Mouse (Mus musculus): Measurements from ENCODE around the gene Pla2g15. TPM values are rescaled to one million over a fixed set of nuclear protein-coding genes. Genes with fewer than 3 reads are reported as not detected.
A peak's percentile ranks its signal among the peaks of the same experiment; 100 is the strongest.

Gene Pla2g15
- 1.9 and 2.6 TPM in 2 replicates for polyA plus RNA-seq (2012; rRNA removed)

GRCm38 (mm10) chr8:106149801-106150652 lies at the start of gene Pla2g15:
Pla2g15 (plus strand) TSS chr8:106150399.
- Histone ChIP-seq H3K27me3 (ENCODE audit: control insufficient read depth, insufficient read depth, low read length) (no peaks in the 10 kb centered on the region), H3K4me3 (ENCODE audit: control insufficient read depth, low read depth, low read length) (peak within 1 kb of the TSS; percentile 78), H3K36me3 (ENCODE audit: control insufficient read depth, insufficient read depth, low read length) (no peaks in the 10 kb centered on the region), H3K4me1 (ENCODE audit: control insufficient read depth, insufficient read depth, low read length) (peaks cover 13% of the 10 kb centered on the region), H3K27ac (ENCODE audit: control insufficient read depth, insufficient read depth, low read depth, low read length) (peak within 1 kb of the TSS; percentile 45)
- peak; percentile 13; the same call in 1 of the 2 replicates for TF ChIP-seq POLR2A (IDR thresholded peaks at IDR 0.05; ENCODE audit: control insufficient read depth, low read depth, low read length)
- TF ChIP-seq CTCF (IDR thresholded peaks at IDR 0.05; ENCODE audit: control insufficient read depth, insufficient read depth, insufficient replicate concordance, low read depth, low read length): no peak

GRCm38 (mm10) chr8:106102321-106102720 lies 47.9 kb upstream of the Pla2g15 start:
- H3K36me3 ChIP-seq (ENCODE audit: control insufficient read depth, insufficient read depth, low read length): no peaks in the 10 kb centered on the region; the same call in 1 of the 2 replicates

GRCm38 (mm10) chr8:106103888-106104287 lies 46.3 kb upstream of the Pla2g15 start:
- Histone ChIP-seq H3K27me3 (ENCODE audit: control insufficient read depth, insufficient read depth, low read length) (no peaks in the 10 kb centered on the region), H3K27ac (ENCODE audit: control insufficient read depth, insufficient read depth, low read depth, low read length) (no peak overlapping the region), H3K4me3 (ENCODE audit: control insufficient read depth, low read depth, low read length) (no peak overlapping the region), H3K36me3 (ENCODE audit: control insufficient read depth, insufficient read depth, low read length) (peaks cover under 1% of the 10 kb centered on the region; the same call in 1 of the 2 replicates), H3K4me1 (ENCODE audit: control insufficient read depth, insufficient read depth, low read length) (no peaks in the 10 kb centered on the region)
- TF ChIP-seq CTCF (IDR thresholded peaks at IDR 0.05; ENCODE audit: control insufficient read depth, insufficient read depth, insufficient replicate concordance, low read depth, low read length) (no peak), POLR2A (IDR thresholded peaks at IDR 0.05; ENCODE audit: control insufficient read depth, low read depth, low read length) (no peak)

More at GRCm38 (mm10) chr8:106102321-106102720, 47.9 kb upstream of the Pla2g15 start:
- no peak overlapping the region for H3K27ac ChIP-seq (ENCODE audit: control insufficient read depth, insufficient read depth, low read depth, low read length)
- H3K27me3 ChIP-seq (ENCODE audit: control insufficient read depth, insufficient read depth, low read length): no peaks in the 10 kb centered on the region
- no peak for TF ChIP-seq CTCF (IDR thresholded peaks at IDR 0.05; ENCODE audit: control insufficient read depth, insufficient read depth, insufficient replicate concordance, low read depth, low read length)
- TF ChIP-seq POLR2A (IDR thresholded peaks at IDR 0.05; ENCODE audit: control insufficient read depth, low read depth, low read length): no peak
- no peaks in the 10 kb centered on the region for H3K4me1 ChIP-seq (ENCODE audit: control insufficient read depth, insufficient read depth, low read length)
- H3K4me3 ChIP-seq (ENCODE audit: control insufficient read depth, low read depth, low read length): no peak overlapping the region

GRCm38 (mm10) chr8:106106193-106106592 lies 44.0 kb upstream of the Pla2g15 start:
- TF ChIP-seq POLR2A (IDR thresholded peaks at IDR 0.05; ENCODE audit: control insufficient read depth, low read depth, low read length): no peak
- no peak for TF ChIP-seq CTCF (IDR thresholded peaks at IDR 0.05; ENCODE audit: control insufficient read depth, insufficient read depth, insufficient replicate concordance, low read depth, low read length)
- Histone ChIP-seq H3K4me3 (ENCODE audit: control insufficient read depth, low read depth, low read length) (no peak overlapping the region), H3K36me3 (ENCODE audit: control insufficient read depth, insufficient read depth, low read length) (peaks cover 1% of the 10 kb centered on the region; the same call in 1 of the 2 replicates), H3K27me3 (ENCODE audit: control insufficient read depth, insufficient read depth, low read length) (no peaks in the 10 kb centered on the region), H3K27ac (ENCODE audit: control insufficient read depth, insufficient read depth, low read depth, low read length) (no peak overlapping the region), H3K4me1 (ENCODE audit: control insufficient read depth, insufficient read depth, low read length) (no peaks in the 10 kb centered on the region)

DNA sequence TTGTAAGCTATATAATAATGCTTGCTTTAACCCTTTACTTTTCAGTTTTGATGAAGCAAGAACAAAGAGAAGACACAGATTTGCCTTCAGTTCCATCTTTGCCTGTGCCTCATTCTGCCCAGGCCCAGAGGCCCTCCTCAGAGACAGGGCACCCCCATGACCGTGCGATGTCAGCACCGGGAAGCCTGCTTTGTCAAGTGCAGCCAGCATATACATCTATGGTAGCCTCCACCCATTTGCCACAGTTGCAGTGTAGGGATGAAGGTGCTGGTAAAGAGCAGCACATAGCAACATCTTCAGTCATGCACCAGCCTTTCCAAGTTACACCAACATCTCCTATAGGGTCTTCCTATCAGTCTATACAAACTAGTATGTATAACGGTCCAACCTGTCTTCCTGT lies 42.1 kb upstream of the Pla2g15 start:
- Histone ChIP-seq H3K27me3 (ENCODE audit: control insufficient read depth, insufficient read depth, low read length) (no peaks in the 10 kb centered on the region), H3K27ac (ENCODE audit: control insufficient read depth, insufficient read depth, low read depth, low read length) (no peak overlapping the region), H3K4me3 (ENCODE audit: control insufficient read depth, low read depth, low read length) (no peak overlapping the region), H3K36me3 (ENCODE audit: control insufficient read depth, insufficient read depth, low read length) (peaks cover 1% of the 10 kb centered on the region; the same call in 1 of the 2 replicates), H3K4me1 (ENCODE audit: control insufficient read depth, insufficient read depth, low read length) (no peaks in the 10 kb centered on the region)
- TF ChIP-seq POLR2A (IDR thresholded peaks at IDR 0.05; ENCODE audit: control insufficient read depth, low read depth, low read length): no peak
- no peak for TF ChIP-seq CTCF (IDR thresholded peaks at IDR 0.05; ENCODE audit: control insufficient read depth, insufficient read depth, insufficient replicate concordance, low read depth, low read length)

DNA sequence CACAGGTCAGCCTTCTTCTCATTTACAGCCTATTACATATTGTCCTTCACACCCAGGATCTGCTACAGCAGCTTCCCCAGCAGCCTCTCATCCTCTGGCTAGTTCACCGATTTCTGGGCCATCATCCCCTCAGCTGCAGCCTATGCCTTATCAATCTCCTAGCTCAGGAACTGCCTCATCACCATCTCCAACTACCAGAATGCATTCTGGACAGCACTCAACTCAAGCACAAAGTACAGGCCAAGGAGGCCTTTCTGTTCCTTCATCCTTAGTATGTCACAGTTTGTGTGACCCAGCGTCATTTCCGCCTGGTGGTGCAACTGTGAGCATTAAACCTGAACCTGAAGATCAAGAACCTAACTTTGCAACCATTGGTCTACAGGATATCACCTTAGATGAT lies 41.5 kb upstream of the Pla2g15 start:
- H3K27ac ChIP-seq (ENCODE audit: control insufficient read depth, insufficient read depth, low read depth, low read length): no peak overlapping the region
- H3K36me3 ChIP-seq (ENCODE audit: control insufficient read depth, insufficient read depth, low read length): peaks cover 1% of the 10 kb centered on the region; the same call in 1 of the 2 replicates
- no peaks in the 10 kb centered on the region for H3K27me3 ChIP-seq (ENCODE audit: control insufficient read depth, insufficient read depth, low read length)
- H3K4me3 ChIP-seq (ENCODE audit: control insufficient read depth, low read depth, low read length): no peak overlapping the region
- no peak for TF ChIP-seq POLR2A (IDR thresholded peaks at IDR 0.05; ENCODE audit: control insufficient read depth, low read depth, low read length)
- no peak for TF ChIP-seq CTCF (IDR thresholded peaks at IDR 0.05; ENCODE audit: control insufficient read depth, insufficient read depth, insufficient replicate concordance, low read depth, low read length)
- H3K4me1 ChIP-seq (ENCODE audit: control insufficient read depth, insufficient read depth, low read length): no peaks in the 10 kb centered on the region

GRCm38 (mm10) chr8:106112041-106112440 lies 38.2 kb upstream of the Pla2g15 start:
- 0 out of 2 replicates have a peak, but pooled peaks cover 1% of the 10 kb centered on the region for H3K36me3 ChIP-seq (ENCODE audit: control insufficient read depth, insufficient read depth, low read length)
- no peaks in the 10 kb centered on the region for H3K4me1 ChIP-seq (ENCODE audit: control insufficient read depth, insufficient read depth, low read length)
- H3K27me3 ChIP-seq (ENCODE audit: control insufficient read depth, insufficient read depth, low read length): no peaks in the 10 kb centered on the region
- TF ChIP-seq POLR2A (IDR thresholded peaks at IDR 0.05; ENCODE audit: control insufficient read depth, low read depth, low read length) (no peak), CTCF (IDR thresholded peaks at IDR 0.05; ENCODE audit: control insufficient read depth, insufficient read depth, insufficient replicate concordance, low read depth, low read length) (no peak)
- H3K27ac ChIP-seq (ENCODE audit: control insufficient read depth, insufficient read depth, low read depth, low read length): no peak overlapping the region
- H3K4me3 ChIP-seq (ENCODE audit: control insufficient read depth, low read depth, low read length): no peak overlapping the region

Data from testis, adult 2 months (tissue).